Mouse (Mus musculus): Measurements from ENCODE around the gene BC048671.

GRCm38 (mm10) chr6:90308839-90309778 lies 8.1 kb downstream of the BC048671 start:
- no peak for TF ChIP-seq CHD2 (IDR thresholded peaks at IDR 0.05; ENCODE audit: low read depth, low read length)
- TF ChIP-seq ZC3H11A (IDR thresholded peaks at IDR 0.05; ENCODE audit: borderline replicate concordance, low read depth, low read length): no peak

Measured in ES-E14 (cell line).